Mouse (Mus musculus) ES-Bruce4 (cell line): ENCODE data around the gene Hmgn2. TPM values are rescaled to one million over a fixed set of nuclear protein-coding genes. Genes with fewer than 3 reads are reported as not detected.
A peak's percentile ranks its signal among the peaks of the same experiment; 100 is the strongest.

Experiments
- H3K27ac ChIP-seq: 2 replicates; pipeline ENCODE4 v1.5.1; 2012; ENCODE audit warnings: low read length, inconsistent platforms; ENCODE audit not compliant: insufficient read depth
- H3K27me3 ChIP-seq: 2 replicates; pipeline ENCODE4 v1.6.1; 2012; ENCODE audit warnings: mild to moderate bottlenecking, low read length, inconsistent platforms; ENCODE audit not compliant: control insufficient read depth, poor library complexity, insufficient read depth, severe bottlenecking
- H3K36me3 ChIP-seq: 2 replicates; pipeline ENCODE4 v1.6.1; 2012; ENCODE audit warnings: inconsistent platforms, mild to moderate bottlenecking, low read length, moderate library complexity; ENCODE audit not compliant: control insufficient read depth, poor library complexity, insufficient read depth, severe bottlenecking
- H3K4me1 ChIP-seq: one replicate; pipeline ENCODE4 v1.8.1; 2011; ENCODE audit warnings: low read length; ENCODE audit not compliant: control insufficient read depth, insufficient read depth
- H3K4me3 ChIP-seq: 2 replicates; pipeline ENCODE4 v1.5.1; 2011; ENCODE audit warnings: low read depth, mild to moderate bottlenecking, low read length
- H3K9ac ChIP-seq: 2 replicates; pipeline ENCODE4 v1.6.1; 2012; ENCODE audit warnings: low read depth, mild to moderate bottlenecking, inconsistent platforms; ENCODE audit not compliant: poor library complexity, severe bottlenecking
- H3K9me3 ChIP-seq: replicated peaks from 2 replicates; pipeline ENCODE4 v1.6.1; 2012; ENCODE audit warnings: mild to moderate bottlenecking, low read length, inconsistent platforms; ENCODE audit not compliant: control insufficient read depth, poor library complexity, insufficient read depth, severe bottlenecking
- CTCF ChIP-seq: IDR thresholded peaks from one replicate; pipeline ENCODE4 v1.8.1; 2011; ENCODE audit warnings: low read depth, low read length
- EP300 ChIP-seq: IDR thresholded peaks from 2 replicates; pipeline ENCODE4 v1.6.1; 2011; ENCODE audit warnings: low read depth, low read length; ENCODE audit not compliant: insufficient read depth
- POLR2A ChIP-seq: IDR thresholded peaks from one replicate; pipeline ENCODE4 v1.8.1; 2011; ENCODE audit warnings: low read length; ENCODE audit not compliant: insufficient read depth
- polyA plus RNA-seq: library from polyadenylated mRNA; stranded (reverse); fragments of >200 nt; gene quantifications from 2 replicates; pipeline ENCODE4 v1.2.4, GENCODE M21; 2011; ENCODE audit warnings: low read depth; ENCODE audit not compliant: missing spikeins, insufficient read depth, insufficient read length

Gene Hmgn2
- polyA plus RNA-seq, 1 experiment = 257 TPM

DNA sequence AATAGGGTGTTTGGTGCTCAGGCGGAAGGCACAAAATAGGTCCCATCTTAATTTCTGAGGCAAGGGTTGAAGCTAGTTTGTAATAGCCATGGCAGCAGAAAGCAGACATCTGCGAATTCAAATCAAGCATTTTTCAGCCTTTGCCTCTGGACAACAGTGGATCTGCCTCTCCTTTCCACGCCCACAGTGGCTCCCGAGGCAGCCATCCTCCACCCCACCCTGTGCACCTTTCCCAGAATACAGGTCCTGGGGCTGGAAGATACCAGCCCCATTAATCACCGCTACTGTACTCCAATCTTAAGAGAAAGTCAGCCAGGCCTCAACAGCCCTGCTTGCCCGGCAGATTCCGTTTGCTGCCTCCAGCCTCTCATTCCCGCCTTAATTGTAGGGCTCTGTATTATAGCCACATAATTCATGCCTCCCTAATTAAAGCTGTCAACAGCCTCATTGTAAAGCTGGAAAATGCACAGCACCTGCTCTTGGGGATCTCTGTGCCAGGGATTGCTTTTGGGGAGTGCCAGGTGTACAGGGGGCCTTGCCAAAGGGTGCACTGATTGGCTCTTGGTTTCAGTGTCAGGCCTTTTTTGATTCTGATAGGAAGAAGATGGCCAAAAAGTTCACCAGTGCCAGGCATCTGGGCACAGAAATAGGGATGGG, 792 bp upstream of the Hmgn2 start:
- no peak overlapping the region for H3K4me3 ChIP-seq
- H3K36me3 ChIP-seq = peaks cover 14% of the 10 kb centered on the region
- peak overlapping the region; percentile 99 for H3K9ac ChIP-seq
- TF ChIP-seq EP300 (no peak), POLR2A (no peak), CTCF (no peak)
- H3K27me3 ChIP-seq = no peaks in the 10 kb centered on the region
- H3K9me3 ChIP-seq = no peaks in the 10 kb centered on the region
- H3K27ac ChIP-seq = peak overlapping the region; percentile 23; the same call in 1 of the 2 replicates
- H3K4me1 ChIP-seq = peaks cover 2% of the 10 kb centered on the region

DNA sequence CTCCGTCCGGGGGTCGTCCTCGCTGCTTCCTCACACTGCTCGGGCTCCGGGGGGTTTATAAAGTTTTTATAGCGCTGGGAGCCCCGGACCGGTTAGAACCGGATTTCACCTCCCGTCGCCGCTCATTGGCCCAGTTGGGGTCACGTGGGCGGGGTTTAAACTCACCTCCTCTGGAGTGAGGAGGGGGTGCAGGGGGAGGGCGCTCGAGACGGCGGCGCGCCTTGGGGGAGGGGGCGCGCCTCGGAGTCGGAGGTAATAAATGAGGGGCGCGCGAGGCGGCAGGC, 642 bp downstream of the Hmgn2 start:
- Histone ChIP-seq H3K4me3 (peak overlapping the region; percentile 79), H3K27me3 (no peaks in the 10 kb centered on the region), H3K27ac (peak overlapping the region; percentile 82), H3K4me1 (peaks cover 2% of the 10 kb centered on the region), H3K9ac (peak overlapping the region; percentile 99), H3K36me3 (peaks cover 27% of the 10 kb centered on the region), H3K9me3 (no peaks in the 10 kb centered on the region)
- TF ChIP-seq POLR2A = peak; percentile 17
- TF ChIP-seq EP300 = no peak

DNA sequence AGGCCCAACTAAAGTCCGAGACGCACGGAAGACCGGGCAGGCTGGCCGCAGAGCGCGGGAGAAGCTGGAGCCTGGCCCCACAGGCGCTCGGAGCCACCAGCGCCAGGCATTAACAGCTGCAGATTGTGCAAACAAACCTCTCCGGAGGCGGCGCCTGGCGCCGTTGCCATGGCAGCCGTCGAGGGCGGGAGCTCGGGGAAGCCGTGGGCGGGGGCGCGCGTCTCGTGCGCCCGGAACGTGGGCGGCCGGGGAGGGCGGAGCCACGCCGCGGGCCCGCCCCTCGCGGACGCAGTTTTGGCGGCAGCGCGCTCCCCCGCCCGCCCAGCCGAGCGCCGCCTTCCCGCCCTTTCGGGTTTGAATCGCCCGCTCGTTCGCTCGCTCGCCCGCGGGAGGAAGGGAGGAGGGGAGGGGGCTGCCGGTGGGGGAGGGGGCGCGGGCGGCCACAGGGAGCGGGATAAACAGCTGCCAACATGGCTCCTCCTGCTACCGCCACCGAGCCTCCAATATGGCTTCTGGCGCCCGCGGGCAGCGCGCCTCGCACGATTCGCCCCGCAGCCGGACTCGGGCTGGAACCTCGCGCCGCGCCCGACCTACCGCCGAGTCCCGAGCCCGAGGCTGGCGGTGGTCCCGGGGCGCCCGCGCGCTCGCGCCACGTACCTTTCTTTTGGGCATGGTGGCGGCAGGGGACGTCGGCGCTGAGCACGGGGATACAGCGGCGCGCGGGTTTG, 1.1 kb downstream of the Hmgn2 start:
- peaks cover 31% of the 10 kb centered on the region for H3K36me3 ChIP-seq
- H3K27ac ChIP-seq = peak overlapping the region; percentile 82
- peaks cover 2% of the 10 kb centered on the region for H3K4me1 ChIP-seq
- peak overlapping the region; percentile 79 for H3K4me3 ChIP-seq
- no peaks in the 10 kb centered on the region for H3K27me3 ChIP-seq
- no peak for TF ChIP-seq EP300
- TF ChIP-seq POLR2A = peak; percentile 5
- no peak for TF ChIP-seq CTCF
- H3K9me3 ChIP-seq = no peaks in the 10 kb centered on the region
- H3K9ac ChIP-seq = peak overlapping the region; percentile 99

DNA sequence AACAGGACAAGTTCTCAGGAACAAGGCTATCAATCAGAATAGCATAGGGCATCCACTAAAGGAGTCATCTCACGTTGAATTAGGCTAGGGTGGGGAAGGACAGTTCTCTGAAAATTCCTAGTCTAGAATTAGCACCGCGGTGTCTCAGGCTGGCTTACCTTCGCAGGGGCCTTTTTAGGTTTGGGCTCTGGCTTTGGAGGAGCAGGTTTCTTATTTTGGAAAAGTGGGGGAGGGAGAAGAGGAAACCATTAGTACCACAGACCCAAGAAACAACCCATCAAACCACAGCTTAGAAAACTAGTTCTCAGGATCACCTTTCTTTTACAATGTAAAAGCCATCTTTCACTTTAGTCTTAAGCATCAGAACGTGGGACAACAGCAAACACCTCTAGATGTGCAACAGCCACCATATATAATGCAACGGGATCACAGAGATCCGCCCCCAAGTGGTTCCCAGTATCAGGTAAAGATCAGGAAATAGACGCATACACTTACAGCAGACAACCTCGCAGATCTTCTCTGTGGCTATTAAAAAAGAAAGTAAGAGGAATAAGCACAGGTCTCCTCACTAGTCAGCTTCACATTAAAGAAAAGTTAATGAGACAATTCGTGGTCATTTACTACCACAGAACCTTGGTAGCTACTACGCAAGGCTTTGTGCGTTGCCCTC, 2.0 kb downstream of the Hmgn2 start:
- H3K36me3 ChIP-seq = peaks cover 36% of the 10 kb centered on the region
- H3K4me3 ChIP-seq = peak overlapping the region; percentile 70
- TF ChIP-seq POLR2A (no peak), EP300 (no peak), CTCF (no peak)
- H3K4me1 ChIP-seq = peaks cover 2% of the 10 kb centered on the region
- H3K9me3 ChIP-seq = no peaks in the 10 kb centered on the region
- no peaks in the 10 kb centered on the region for H3K27me3 ChIP-seq
- H3K9ac ChIP-seq = peak overlapping the region; percentile 99
- peak overlapping the region; percentile 82 for H3K27ac ChIP-seq

DNA sequence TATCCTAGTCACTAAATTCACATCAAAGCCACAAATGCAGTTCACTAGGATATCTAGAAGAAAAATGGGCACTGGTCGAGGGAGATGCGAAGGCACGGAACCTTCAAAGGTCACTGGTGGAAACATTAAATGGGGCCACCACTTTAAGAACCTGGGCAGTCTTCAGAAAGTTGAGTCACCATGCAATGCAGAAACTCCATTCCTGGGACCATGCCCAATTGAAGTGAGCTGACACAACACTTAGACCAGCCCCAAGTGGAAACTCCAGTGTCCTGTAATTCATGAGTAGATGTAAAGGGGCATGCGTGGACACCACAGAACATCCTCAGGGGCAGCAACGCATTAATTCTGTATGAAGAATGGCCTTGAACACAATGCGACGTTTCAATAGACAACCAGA, 5.9 kb downstream of the Hmgn2 start:
- Histone ChIP-seq H3K27me3 (no peaks in the 10 kb centered on the region), H3K36me3 (peaks cover 47% of the 10 kb centered on the region), H3K27ac (no peak overlapping the region), H3K9ac (no peak overlapping the region), H3K4me1 (peaks cover 2% of the 10 kb centered on the region), H3K4me3 (no peak overlapping the region), H3K9me3 (no peaks in the 10 kb centered on the region)
- TF ChIP-seq EP300 (no peak), CTCF (no peak), POLR2A (no peak)

DNA sequence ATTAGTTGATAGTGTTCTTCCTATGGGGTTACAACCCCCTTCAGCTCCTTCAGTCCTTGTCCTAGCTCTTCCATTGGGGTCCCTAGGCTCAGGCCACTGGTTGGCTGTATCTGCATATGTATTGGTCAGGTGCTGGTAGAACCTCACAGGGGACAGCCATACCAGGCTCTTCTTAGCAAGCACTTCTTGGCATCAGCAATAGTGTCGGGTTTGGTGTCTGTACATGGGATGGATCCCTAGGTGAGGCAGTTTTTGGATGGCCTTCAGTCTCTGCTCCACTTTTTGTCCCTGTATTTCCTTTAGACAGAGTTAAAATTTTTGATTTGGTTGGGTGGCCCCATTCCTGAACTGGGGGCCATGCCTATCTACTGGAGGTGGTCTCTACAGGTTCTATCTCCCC, 9.6 kb downstream of the Hmgn2 start:
- Histone ChIP-seq H3K9me3 (no peaks in the 10 kb centered on the region), H3K4me1 (peaks cover 6% of the 10 kb centered on the region), H3K4me3 (peak overlapping the region; percentile 51), H3K27ac (no peak overlapping the region), H3K27me3 (no peaks in the 10 kb centered on the region), H3K9ac (peak overlapping the region; percentile 49; the same call in 1 of the 2 replicates), H3K36me3 (peaks cover 30% of the 10 kb centered on the region)
- no peak for TF ChIP-seq EP300
- no peak for TF ChIP-seq CTCF
- no peak for TF ChIP-seq POLR2A
